Mouse (Mus musculus) left cerebral cortex, adult 6 months (tissue): ENCODE measurements around the gene C730034F03Rik. TPM values are rescaled to one million over a fixed set of nuclear protein-coding genes. Genes with fewer than 3 reads are reported as not detected.

ENCODE experiments used
- long read RNA-seq, 2 experiments: library from polyadenylated mRNA; unstranded; transcript quantifications; one replicate each; pipeline ENCODE4 v2.0.0; 2019 to 2020
- polyA plus RNA-seq: library from polyadenylated mRNA; unstranded; fragments of <200 nt; fragmentation: Nextera tagmentation; gene quantifications from 2 replicates; pipeline ENCODE4 v1.2.3, GENCODE M21; 2021

The C730034F03Rik gene
- 2.4 TPM in 2 replicates for polyA plus RNA-seq
- long read RNA-seq, experiment 1, partial matches to known transcripts = 0 of 6 reads
- long read RNA-seq, experiment 1, other reads (novel, unspliced or antisense) = 2 of 6 reads
- long read RNA-seq, experiment 2 = 0 reads

DNA sequence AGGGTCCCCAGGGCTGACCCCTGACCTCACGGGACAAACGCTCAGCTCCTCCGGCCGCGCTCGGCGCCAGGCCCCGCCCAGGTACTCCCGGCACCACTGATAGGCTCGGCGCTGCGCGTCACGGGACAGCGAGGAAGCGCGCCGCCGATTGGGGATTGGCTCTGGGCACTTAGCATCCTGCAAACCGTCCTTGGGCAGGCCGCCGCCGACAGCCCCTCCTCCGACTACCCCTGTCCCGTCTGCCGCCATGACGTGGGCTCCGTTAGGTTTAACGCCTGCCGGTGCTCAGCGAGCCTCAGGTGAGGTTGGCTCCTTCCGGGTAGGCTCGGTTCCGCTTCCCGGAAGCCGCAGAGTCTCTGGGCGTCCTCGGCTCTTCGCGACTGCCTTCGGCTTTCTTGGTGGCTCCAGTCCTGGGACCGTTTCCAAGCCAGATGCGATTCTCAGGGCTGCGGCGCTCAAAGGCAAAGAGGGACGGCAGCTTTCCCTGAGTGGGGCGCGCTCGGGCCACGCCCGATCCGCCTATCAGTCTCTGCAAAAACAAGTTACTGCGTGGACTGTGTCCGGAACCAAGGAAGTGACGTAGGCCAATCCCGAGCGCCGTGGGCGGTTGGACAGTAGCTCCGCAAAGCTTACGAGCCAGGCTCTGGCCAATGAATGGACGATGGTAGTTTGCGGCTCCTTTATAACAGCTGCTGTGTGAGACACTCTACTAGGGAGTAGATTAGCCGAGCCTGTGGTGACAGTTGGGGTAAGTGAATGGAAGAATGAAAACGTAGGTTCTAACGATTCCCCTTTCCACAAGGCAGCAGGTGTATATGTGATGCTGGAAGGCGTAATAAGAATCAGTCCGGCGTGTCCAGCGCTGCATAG is at the start of gene C730034F03Rik, which contains the start of the genes Gm44502 and Chkb:
Gene C730034F03Rik, plus strand, starts transcription at position 238 of the 870 bp plus-strand sequence.
Gene Gm44502, minus strand, starts transcription at position 345 of the 870 bp plus-strand sequence.
Gene Chkb, minus strand, starts transcription at position 557 of the 870 bp plus-strand sequence.

DNA sequence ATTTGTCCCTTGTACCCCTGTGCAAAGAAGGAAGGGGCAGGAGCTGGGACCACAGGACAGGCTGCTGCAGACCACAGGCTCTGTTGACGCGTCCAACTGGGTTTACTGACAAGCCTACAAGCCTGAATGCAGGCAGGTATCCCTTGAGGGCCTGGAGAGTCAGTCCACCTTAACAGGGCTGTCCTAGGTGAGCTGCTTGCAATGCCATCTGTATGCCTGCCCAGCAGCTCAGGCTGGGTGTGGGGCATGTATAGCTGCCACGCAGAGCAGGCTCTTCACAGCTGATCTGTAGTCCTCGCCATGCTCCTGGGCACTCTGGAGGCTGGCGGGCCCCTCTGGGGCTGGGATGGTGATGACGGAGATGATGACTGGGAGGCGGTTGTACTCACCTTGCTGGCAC is 44.8 kb upstream of the C730034F03Rik start, which contains the start of gene Klhdc7b:
Gene Klhdc7b, plus strand, starts transcription at position 301 of the 400 bp plus-strand sequence.

DNA sequence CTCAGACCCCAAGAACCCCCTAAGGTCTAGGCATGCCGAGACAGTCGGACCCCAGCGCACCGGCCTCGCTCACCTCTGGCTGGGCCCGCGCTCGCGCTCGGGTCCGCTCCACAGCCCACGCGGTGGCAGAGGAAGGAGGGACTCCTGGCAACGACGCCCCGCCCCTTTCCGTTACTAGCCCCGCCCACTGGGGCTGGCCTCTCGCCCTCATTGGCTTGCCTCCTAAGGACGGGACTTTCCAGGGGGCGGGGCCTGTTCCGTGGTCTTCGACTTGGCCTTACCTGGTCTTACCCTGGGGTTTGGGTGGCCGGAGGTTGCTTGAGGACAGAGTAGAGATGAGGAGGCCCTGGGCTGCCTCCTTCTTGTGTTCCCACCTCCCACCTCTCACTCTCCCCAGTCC is 19.3 kb upstream of the C730034F03Rik start, which contains the start of gene Syce3:
Gene Syce3, minus strand, starts transcription at position 386 of the 400 bp plus-strand sequence.

DNA sequence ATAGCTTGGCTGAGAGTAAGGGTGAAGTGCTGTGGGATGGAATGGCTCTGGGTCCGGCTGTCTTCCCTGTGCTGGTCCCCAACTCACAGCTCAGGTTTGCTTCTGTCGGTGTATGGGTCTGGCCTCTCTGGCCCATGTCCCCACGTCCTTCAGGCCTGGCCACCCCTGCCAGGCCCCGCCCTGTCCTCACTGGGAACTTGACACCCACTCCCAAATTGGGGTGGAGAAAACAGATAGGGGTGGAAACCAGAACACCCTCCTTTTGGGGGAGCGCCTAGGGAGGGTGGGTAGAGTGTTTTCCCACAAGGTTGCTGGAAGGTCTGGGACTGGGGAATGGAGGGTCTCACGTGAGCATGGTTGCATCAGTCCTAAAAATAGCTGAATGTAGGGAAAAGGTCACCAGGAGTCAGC is 3.7 kb upstream of the C730034F03Rik start, which contains the start of gene Cpt1b:
Gene Cpt1b, minus strand, starts transcription at position 153 of the 411 bp plus-strand sequence.

DNA sequence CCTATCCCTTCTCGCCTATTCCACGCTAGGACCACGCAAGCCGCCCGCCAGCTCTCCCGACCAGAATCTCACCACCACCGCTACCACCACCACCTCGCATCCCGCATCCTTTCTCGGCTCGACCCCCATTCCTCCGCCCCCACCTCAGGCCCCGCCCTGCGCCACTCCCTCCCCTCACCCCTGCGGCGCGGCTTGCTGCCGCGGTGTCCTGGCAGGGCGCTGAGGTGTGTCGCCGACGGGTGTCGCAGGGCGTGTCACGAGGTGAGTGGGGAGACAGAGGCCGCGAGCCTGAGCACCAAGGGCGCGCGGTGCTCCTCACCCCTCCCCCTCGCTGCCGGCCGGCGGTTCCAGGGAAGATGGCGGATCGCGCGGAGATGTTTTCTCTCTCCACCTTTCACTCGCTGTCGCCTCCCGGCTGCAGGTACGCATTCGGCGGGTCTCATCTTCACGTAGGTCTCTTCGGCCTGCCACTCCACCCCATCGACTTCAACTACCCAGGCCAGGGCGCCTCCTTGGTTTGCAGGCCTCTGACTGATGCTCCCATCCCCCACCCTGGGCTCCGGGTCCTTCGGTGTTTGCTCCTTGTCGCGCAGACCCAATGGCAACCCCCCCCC is 24.6 kb downstream of the C730034F03Rik start, which contains the start of gene Mapk8ip2:
Gene Mapk8ip2, plus strand, starts transcription at position 49 of the 614 bp plus-strand sequence.

DNA sequence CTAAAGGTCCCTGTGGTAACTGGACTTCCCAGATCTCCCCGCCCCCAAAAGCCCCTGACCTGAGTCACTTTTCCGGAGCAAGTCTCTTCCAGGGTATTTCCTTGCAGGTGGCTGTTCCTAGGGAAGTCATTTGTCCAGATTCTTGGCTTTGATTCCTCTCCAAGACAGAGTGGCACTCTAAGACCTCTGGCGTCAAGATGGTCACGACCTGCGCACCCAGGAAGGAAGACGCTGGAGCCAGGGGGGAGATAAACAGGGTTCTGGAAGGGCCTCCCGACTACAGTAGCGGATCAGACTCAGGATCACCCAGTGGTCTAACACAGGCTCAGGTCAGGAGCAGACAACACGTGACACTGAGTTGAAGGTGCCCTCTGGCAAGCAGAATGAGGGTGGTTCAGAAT is 47.7 kb downstream of the C730034F03Rik start, which contains the start of gene Arsa:
Gene Arsa, minus strand, starts transcription at position 335 of the 401 bp plus-strand sequence.

Other genes starting within 250 kb of the C730034F03Rik start
- 10.8 and 11.9 TPM in 2 replicates for gene Plxnb2, start 248.8 kb upstream of the C730034F03Rik start, polyA plus RNA-seq
- gene Dennd6b, start 233.1 kb upstream of the C730034F03Rik start, polyA plus RNA-seq = 16.7 and 17.7 TPM in 2 replicates
- 83.4 and 86.7 TPM in 2 replicates for gene Ppp6r2, start 218.0 kb upstream of the C730034F03Rik start, polyA plus RNA-seq
- gene Sbf1, start 114.3 kb upstream of the C730034F03Rik start, polyA plus RNA-seq = 46.3 and 74.4 TPM in 2 replicates
- 0.19 TPM in 1 of 2 replicates, not detected in the other for gene Adm2, start 106.9 kb upstream of the C730034F03Rik start, polyA plus RNA-seq
- gene Miox, start 95.2 kb upstream of the C730034F03Rik start, polyA plus RNA-seq = not detected in 2 replicates
- gene Lmf2, start 73.9 kb upstream of the C730034F03Rik start, polyA plus RNA-seq = 6.5 and 9.7 TPM in 2 replicates
- gene Ncaph2, start 73.9 kb upstream of the C730034F03Rik start, polyA plus RNA-seq = 57.5 and 85.9 TPM in 2 replicates
- 43.8 and 46.1 TPM in 2 replicates for gene Sco2, start 55.7 kb upstream of the C730034F03Rik start, polyA plus RNA-seq
- 4.8 and 6.2 TPM in 2 replicates for gene Tymp, start 52.5 kb upstream of the C730034F03Rik start, polyA plus RNA-seq
- gene Odf3b, start 50.3 kb upstream of the C730034F03Rik start, polyA plus RNA-seq = 2.2 and 2.9 TPM in 2 replicates
- 0.22 and 0.72 TPM in 2 replicates for gene Klhdc7b, start 44.7 kb upstream of the C730034F03Rik start, polyA plus RNA-seq
- gene Syce3, start 19.1 kb upstream of the C730034F03Rik start, polyA plus RNA-seq = 0.33 and 0.74 TPM in 2 replicates
- 0.24 and 0.31 TPM in 2 replicates for gene Cpt1b, start 3.7 kb upstream of the C730034F03Rik start, polyA plus RNA-seq
- not detected in 2 replicates for gene Gm44502, start 107 bp downstream of the C730034F03Rik start, polyA plus RNA-seq
- 30.1 and 30.6 TPM in 2 replicates for gene Chkb, start 319 bp downstream of the C730034F03Rik start, polyA plus RNA-seq
- 43.4 and 57.8 TPM in 2 replicates for gene Mapk8ip2, start 24.3 kb downstream of the C730034F03Rik start, polyA plus RNA-seq
- 18.9 and 23.9 TPM in 2 replicates for gene Arsa, start 47.8 kb downstream of the C730034F03Rik start, polyA plus RNA-seq
- 3.5 and 12.0 TPM in 2 replicates for gene Shank3, start 70.0 kb downstream of the C730034F03Rik start, polyA plus RNA-seq
- 0.14 TPM in 1 of 2 replicates, not detected in the other for gene Acr, start 138.7 kb downstream of the C730034F03Rik start, polyA plus RNA-seq
- 21.0 and 23.7 TPM in 2 replicates for gene Rabl2, start 162.3 kb downstream of the C730034F03Rik start, polyA plus RNA-seq